Mouse (Mus musculus): ENCODE results near the gene Lars2.

DNA sequence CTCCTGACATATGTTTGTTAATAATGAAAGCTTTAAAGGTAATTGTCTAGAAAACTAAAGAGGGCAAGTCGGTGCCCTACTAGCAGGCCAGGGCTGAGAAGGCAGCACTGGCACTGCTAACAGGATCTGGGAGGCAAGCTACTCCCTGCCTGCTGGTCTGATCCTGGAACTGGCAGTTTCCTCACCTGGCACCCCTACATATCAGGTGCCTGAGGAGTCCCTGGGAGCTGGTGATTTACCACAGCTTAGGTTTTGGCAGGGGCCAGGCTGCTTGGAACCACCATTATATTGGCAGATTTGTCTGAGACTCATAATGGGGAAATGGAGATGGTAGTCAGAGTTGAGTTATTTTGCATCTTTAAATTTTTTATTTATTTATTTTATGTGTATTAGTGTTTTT, 38.5 kb downstream of the Lars2 start:
- TF ChIP-seq GATA1 (IDR thresholded peaks at IDR 0.05; ENCODE audit: low read length), result no peak
- TF ChIP-seq TAL1 (IDR thresholded peaks at IDR 0.05; ENCODE audit: low read length), result no peak
